10 mouse cellular contexts compared by ENCODE assay signal in genomic region chr14:50969558-50970544, GRCm38 (mm10). TPM values are rescaled to one million over a fixed set of nuclear protein-coding genes. Genes with fewer than 3 reads are reported as not detected.
DNase-seq lines count a peak whose midpoint lies in the region; ATAC-seq lines count a peak whose summit lies in the region.
"Had no signal": no experiment of that assay in that cellular context is flagged by ENCODE, and none has a peak within 500 bp of the region (broad histone marks: within the 10 kb centered on the region; RNA-seq: fewer than 3 reads in every experiment).

No protein-coding gene starts in this region.

- H3K9ac ChIP-seq in midbrain, embryonic 13.5 days (replicated peaks): no peak overlapping the region; the same call in 1 of the 2 replicates
- H3K9ac ChIP-seq: embryonic facial prominence, embryonic 15.5 days; lung, embryonic 15.5 days had no signal

- no peaks in the 10 kb centered on the region for H3K36me3 ChIP-seq in heart, embryonic 10.5 days
- H3K36me3 ChIP-seq in midbrain, embryonic 13.5 days: no peaks in the 10 kb centered on the region
- H3K36me3 ChIP-seq: embryonic facial prominence, embryonic 15.5 days; lung, embryonic 15.5 days had no signal

- peaks cover 4% of the 10 kb centered on the region; the same call in 1 of the 2 replicates for H3K4me1 ChIP-seq in heart, embryonic 10.5 days
- H3K4me1 ChIP-seq in midbrain, embryonic 13.5 days (replicated peaks): peaks cover 10% of the 10 kb centered on the region; the same call in 1 of the 2 replicates
- H3K4me1 ChIP-seq: lung, embryonic 15.5 days had no signal

- peak overlapping the region; percentile 18; the same call in 1 of the 2 replicates for H3K27ac ChIP-seq in heart, embryonic 10.5 days
- H3K27ac ChIP-seq in midbrain, embryonic 13.5 days: peak overlapping the region; percentile 69
- H3K27ac ChIP-seq: embryonic facial prominence, embryonic 15.5 days; lung, embryonic 15.5 days had no signal

- H3K9me3 ChIP-seq in heart, embryonic 10.5 days: no peaks in the 10 kb centered on the region
- no peaks in the 10 kb centered on the region for H3K9me3 ChIP-seq in midbrain, embryonic 13.5 days
- H3K9me3 ChIP-seq: embryonic facial prominence, embryonic 15.5 days; lung, embryonic 15.5 days had no signal

- ATAC-seq in midbrain, embryonic 13.5 days: 0 out of 2 replicates have a peak, but pooled peaks have one; percentile 45

- peak; percentile 16 to 67 for DNase-seq in layer of hippocampus, adult 18-20 months (ENCODE audit: low spot score in 2 of 2)
- DNase-seq in layer of hippocampus, postnatal 25 days (ENCODE audit: extremely low spot score in 1 of 2, low spot score in 1 of 2): no peak
- peak; percentile 23 for DNase-seq in embryo, embryonic 11 days
- DNase-seq in heart, embryonic 10.5 days (ENCODE audit: low spot score): no peak
- peak; percentile 29 for DNase-seq in left cerebral cortex, adult 11 months (ENCODE audit: low spot score)
- no peak for DNase-seq in urinary bladder, postnatal 4 days (ENCODE audit: low spot score in 2 of 2)
- no peak for DNase-seq in kidney, adult 8-10 months

- 22% methylated on average over 12 of the region's 12 CpGs for WGBS in heart, embryonic 10.5 days
- WGBS in midbrain, embryonic 13.5 days: 12% methylated on average over 12 of the region's 12 CpGs

- no peak overlapping the region for H3K4me3 ChIP-seq in heart, embryonic 10.5 days
- no peak overlapping the region for H3K4me3 ChIP-seq in midbrain, embryonic 13.5 days (replicated peaks)
- H3K4me3 ChIP-seq: embryonic facial prominence, embryonic 15.5 days; lung, embryonic 15.5 days had no signal

- no peaks in the 10 kb centered on the region for H3K27me3 ChIP-seq in heart, embryonic 10.5 days (ENCODE audit: insufficient read depth, poor library complexity, severe bottlenecking)
- no peaks in the 10 kb centered on the region for H3K27me3 ChIP-seq in midbrain, embryonic 13.5 days
- H3K27me3 ChIP-seq: embryonic facial prominence, embryonic 15.5 days; lung, embryonic 15.5 days had no signal

- H3K4me2 ChIP-seq in midbrain, embryonic 13.5 days (replicated peaks): peak overlapping the region; percentile 26; the same call in 1 of the 2 replicates
- H3K4me2 ChIP-seq: embryonic facial prominence, embryonic 15.5 days; lung, embryonic 15.5 days had no signal

RNA-seq across cellular contexts. Expression of gene Pnp2, which starts 14.1 kb away (rescaled TPM):
- total RNA-seq in layer of hippocampus, adult 18-20 months (2021): 1 to 10 TPM in 1 of 2 experiments, under 1 TPM in 1; 0.94 to 1.3 TPM
- 1 to 10 TPM in 1 of 2 experiments, under 1 TPM in 1; 0.62 to 1.1 TPM for total RNA-seq in layer of hippocampus, postnatal 25 days (2021)
- polyA plus RNA-seq in heart, embryonic 10.5 days (2016; fragmentation: Nextera tagmentation; extraction: Ambion mirVana): 0.34 TPM in 1 of 2 replicates, not detected in the other
- 0.23 and 0.55 TPM in 2 replicates for polyA plus RNA-seq in midbrain, embryonic 13.5 days (2015; fragmentation: Nextera tagmentation; extraction: Ambion mirVana)

RNA-seq across cellular contexts. Expression of gene Gm49342, which starts 25.5 kb away (rescaled TPM):
- total RNA-seq in layer of hippocampus, adult 18-20 months (2021): 1 to 10 TPM; 6.2 to 9.3 TPM
- total RNA-seq in layer of hippocampus, postnatal 25 days (2021): 10 to 100 TPM in 1 of 2 experiments, 1 to 10 TPM in 1; 8.9 to 14.9 TPM
- not detected in 2 replicates for polyA plus RNA-seq in heart, embryonic 10.5 days (2016; fragmentation: Nextera tagmentation; extraction: Ambion mirVana)
- polyA plus RNA-seq in midbrain, embryonic 13.5 days (2015; fragmentation: Nextera tagmentation; extraction: Ambion mirVana): not detected in 2 replicates
- polyA plus RNA-seq: embryonic facial prominence, embryonic 15.5 days; lung, embryonic 15.5 days had no signal

RNA-seq across cellular contexts. Expression of gene Rnase10, which starts 37.7 kb away (rescaled TPM):
- total RNA-seq in layer of hippocampus, adult 18-20 months (2021): not detected
- total RNA-seq in layer of hippocampus, postnatal 25 days (2021): not detected
- polyA plus RNA-seq in heart, embryonic 10.5 days (2016; fragmentation: Nextera tagmentation; extraction: Ambion mirVana): 0.11 and 0.31 TPM in 2 replicates
- not detected in 2 replicates for polyA plus RNA-seq in midbrain, embryonic 13.5 days (2015; fragmentation: Nextera tagmentation; extraction: Ambion mirVana)

RNA-seq across cellular contexts. Expression of gene Pnp, which starts 39.0 kb away (rescaled TPM):
- 10 to 100 TPM; 13.1 to 18.3 TPM for total RNA-seq in layer of hippocampus, adult 18-20 months (2021)
- total RNA-seq in layer of hippocampus, postnatal 25 days (2021): 10 to 100 TPM; 13.0 to 17.4 TPM
- polyA plus RNA-seq in heart, embryonic 10.5 days (2016; fragmentation: Nextera tagmentation; extraction: Ambion mirVana): 44.3 and 63.0 TPM in 2 replicates
- polyA plus RNA-seq in midbrain, embryonic 13.5 days (2015; fragmentation: Nextera tagmentation; extraction: Ambion mirVana): 29.1 and 31.1 TPM in 2 replicates

RNA-seq across cellular contexts. Expression of gene Pip4p1, which starts 39.2 kb away (rescaled TPM):
- 10 to 100 TPM; 86.4 to 96.1 TPM for total RNA-seq in layer of hippocampus, adult 18-20 months (2021)
- 10 to 100 TPM; 85.3 to 88.8 TPM for total RNA-seq in layer of hippocampus, postnatal 25 days (2021)
- polyA plus RNA-seq in heart, embryonic 10.5 days (2016; fragmentation: Nextera tagmentation; extraction: Ambion mirVana): 36.1 and 44.7 TPM in 2 replicates
- polyA plus RNA-seq in midbrain, embryonic 13.5 days (2015; fragmentation: Nextera tagmentation; extraction: Ambion mirVana): 78.9 and 85.3 TPM in 2 replicates

Comparison
In these comparisons a context has a peak if more than half of its experiments do, and no peak if none do; other contexts are left out.
1. DNase-seq: peak in layer of hippocampus, adult 18-20 months (2 of 2), embryo, embryonic 11 days (single experiment) and left cerebral cortex, adult 11 months (single experiment); none in layer of hippocampus, postnatal 25 days (0 of 2), heart, embryonic 10.5 days (single experiment), urinary bladder, postnatal 4 days (0 of 2) and kidney, adult 8-10 months (0 of 2).